In the genomic region with DNA sequence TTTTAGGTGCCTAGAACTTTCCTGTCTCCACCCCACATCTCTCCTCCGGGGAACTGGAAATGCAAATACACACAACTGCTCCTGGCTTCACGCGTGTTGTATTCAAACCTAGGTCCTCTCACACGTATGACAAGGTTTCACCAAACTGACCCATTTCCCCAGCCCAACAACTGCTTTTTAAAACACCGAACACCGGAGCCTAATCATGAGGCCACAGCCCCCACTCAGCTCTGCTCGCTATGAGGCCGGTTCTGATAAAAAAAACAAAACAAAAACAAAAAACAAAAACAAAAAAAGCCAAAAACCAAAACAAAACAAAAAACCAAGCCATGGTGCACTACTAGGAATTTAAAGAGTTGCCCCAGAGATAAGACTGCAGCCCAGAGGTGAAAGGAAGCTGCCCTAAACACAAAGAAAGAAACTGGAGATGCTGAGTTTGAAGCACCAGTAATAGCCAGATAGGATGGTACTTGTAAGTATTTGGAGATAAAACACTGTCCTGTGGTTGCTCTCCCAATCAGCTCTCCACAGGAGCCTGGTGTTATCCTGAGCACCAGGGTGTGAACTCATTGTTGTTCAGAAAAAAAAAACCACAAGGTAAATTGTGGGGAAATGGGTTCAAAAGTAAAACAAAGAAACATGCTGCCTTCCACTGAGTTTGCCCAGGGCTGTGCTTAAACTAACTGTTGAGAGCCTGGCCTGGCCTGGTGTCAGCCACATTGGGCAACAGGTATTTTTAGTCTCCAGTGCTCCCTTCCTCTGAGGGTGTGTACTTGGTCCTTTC, we compare ENCODE assay signal across 1 mouse cellular context.
A peak's percentile ranks its signal among the peaks of the same experiment; 100 is the strongest.
TF ChIP-seq lines count a peak whose summit lies in the region.

No protein-coding gene starts in this region.

TF ChIP-seq in MEL, 35 proteins besides CTCF, POLR2A, EP300 and RAD21 (continued from another document):
- TF ChIP-seq GATA1 (IDR thresholded peaks at IDR 0.05; ENCODE audit: low read depth, low read length) (peak; percentile 97), ZMIZ1 (IDR thresholded peaks at IDR 0.05; ENCODE audit: low read depth, low read length) (0 out of 2 replicates have a peak, but pooled peaks have one; percentile 57), ZKSCAN1 (IDR thresholded peaks at IDR 0.05; ENCODE audit: low read depth, low read length) (peak; percentile 76), MXI1 (IDR thresholded peaks at IDR 0.05; ENCODE audit: low read depth, low read length) (peak; percentile 86), TBP (IDR thresholded peaks at IDR 0.05; ENCODE audit: low read depth, low read length) (0 out of 2 replicates have a peak, but pooled peaks have one; percentile 23), BHLHE40 (IDR thresholded peaks at IDR 0.05; ENCODE audit: borderline replicate concordance, low read depth, low read length) (peak; percentile 81), TCF12 (IDR thresholded peaks at IDR 0.05; ENCODE audit: low read depth, low read length) (peak; percentile 92), ETS1 (IDR thresholded peaks at IDR 0.05; ENCODE audit: low read depth, low read length) (peak; percentile 93), JUND (IDR thresholded peaks at IDR 0.05; ENCODE audit: low read depth, low read length) (peak; percentile 71; the same call in 1 of the 2 replicates), MAFK (IDR thresholded peaks at IDR 0.05; ENCODE audit: borderline replicate concordance, low read depth, low read length) (peak; percentile 93), KAT2A (conservative IDR thresholded peaks at IDR 0.05; ENCODE audit: low read depth, low read length) (peak; percentile 29; the same call in 1 of the 2 replicates), POLR2AphosphoS2 (IDR thresholded peaks at IDR 0.05; ENCODE audit: low read length) (0 out of 2 replicates have a peak, but pooled peaks have one; percentile 27)
